Mouse (Mus musculus) ES-E14 (cell line): ENCODE measurements at regions not wholly inside any gene's neighbourhood (a gene's known extent, or its start where the extent isn't known, plus 50 kb on each side); places are given as distances from the start of the nearest gene placed in this dataset.

ENCODE experiments used
- DNase-seq: peaks from one replicate; pipeline ENCODE4 v3.0.0-alpha.2; 2013; ENCODE audit warnings: low read depth, low spot score
- H3K27ac ChIP-seq: 2 replicates; pipeline ENCODE4 v1.5.1; 2012; ENCODE audit warnings: low read depth, mild to moderate bottlenecking, low read length, moderate library complexity, mixed read lengths; ENCODE audit not compliant: poor library complexity, insufficient read depth, severe bottlenecking
- H3K36me3 ChIP-seq: 2 replicates; pipeline ENCODE4 v1.6.1; 2012; ENCODE audit warnings: mild to moderate bottlenecking, low read length, moderate library complexity, mixed read lengths; ENCODE audit not compliant: control insufficient read depth, poor library complexity, insufficient read depth, severe bottlenecking
- H3K4me1 ChIP-seq, 2 experiments: fragments of 150-350 bp in 1 of 2; sonication (generic) in 1 of 2; 2 replicates each; pipeline ENCODE4 v1.6.1; 2012; ENCODE audit warnings: low read length in 2 of 2, mild to moderate bottlenecking in 1 of 2, mixed read lengths in 1 of 2; ENCODE audit not compliant: control insufficient read depth in 2 of 2, insufficient read depth in 2 of 2, poor library complexity in 1 of 2
- H3K4me3 ChIP-seq, 2 experiments: fragments of 150-350 bp in 1 of 2; sonication (generic) in 1 of 2; 2 replicates each; pipeline ENCODE4 v1.5.1; 2012; ENCODE audit warnings: low read length in 2 of 2, low read depth in 1 of 2, mild to moderate bottlenecking in 1 of 2, mixed read lengths in 1 of 2; ENCODE audit not compliant: insufficient read depth in 1 of 2, poor library complexity in 1 of 2, severe bottlenecking in 1 of 2
- H3K9ac ChIP-seq: 2 replicates; pipeline ENCODE4 v1.6.1; 2012; ENCODE audit warnings: low read depth, mild to moderate bottlenecking, low read length, mixed read lengths; ENCODE audit not compliant: poor library complexity, insufficient read depth, severe bottlenecking
- H3K9me3 ChIP-seq: fragments of 150-350 bp; sonication (generic); 2 replicates; pipeline ENCODE4 v1.6.1; 2012; ENCODE audit warnings: low read depth, mild to moderate bottlenecking, low read length; ENCODE audit not compliant: control insufficient read depth, insufficient read depth
- CHD2 ChIP-seq: IDR thresholded peaks from 2 replicates; pipeline ENCODE4 v1.6.1; 2014; ENCODE audit warnings: mild to moderate bottlenecking, low read depth, low read length, inconsistent platforms
- HCFC1 ChIP-seq: IDR thresholded peaks from 2 replicates; pipeline ENCODE4 v1.6.1; 2012; ENCODE audit warnings: low read length, inconsistent platforms, borderline replicate concordance; ENCODE audit not compliant: insufficient read depth
- MAFK ChIP-seq: IDR thresholded peaks from 2 replicates; pipeline ENCODE4 v1.6.1; 2014; ENCODE audit warnings: mild to moderate bottlenecking, low read depth, low read length, inconsistent platforms; ENCODE audit not compliant: insufficient read depth
- ZC3H11A ChIP-seq: IDR thresholded peaks from 2 replicates; pipeline ENCODE4 v1.6.1; 2012; ENCODE audit warnings: low read depth, mild to moderate bottlenecking, inconsistent platforms, low read length, borderline replicate concordance
- ZNF384 ChIP-seq: IDR thresholded peaks from 2 replicates; pipeline ENCODE4 v1.6.1; 2012; ENCODE audit warnings: low read depth, low read length, inconsistent platforms
- in situ Hi-C, 2 experiments: fragments of 600-800 bp; cut with MboI; formaldehyde crosslinking; loops; one replicate each; pipeline ENCODE4 v1.15.1; 2025; ENCODE audit warnings: low sequenced_read_pairs in 2 of 2, inconsistent platforms in 1 of 2; ENCODE audit not compliant: unreplicated experiment in 2 of 2

GRCm38 (mm10) chrX:85971973-85972372, 72.0 kb upstream of the Samt3 start:
- Histone ChIP-seq H3K36me3 (no peaks in the 10 kb centered on the region), H3K9ac (no peak overlapping the region), H3K27ac (no peak overlapping the region), H3K4me1 (no peaks in the 10 kb centered on the region), H3K9me3 (no peaks in the 10 kb centered on the region), H3K4me3 (no peak overlapping the region)
- DNase-seq = peak; percentile 8
- in situ Hi-C loops = no loop called here
- TF ChIP-seq ZC3H11A = peak; percentile 26; the same call in 1 of the 2 replicates
- TF ChIP-seq ZNF384 = no peak

GRCm38 (mm10) chrX:85981051-85981450, 62.9 kb upstream of the Samt3 start:
- TF ChIP-seq ZC3H11A = no peak
- no peak for TF ChIP-seq HCFC1
- TF ChIP-seq CHD2 = no peak
- TF ChIP-seq ZNF384 = no peak
- TF ChIP-seq MAFK = no peak
- Histone ChIP-seq H3K27ac (no peak overlapping the region), H3K36me3 (no peaks in the 10 kb centered on the region), H3K4me1 (no peaks in the 10 kb centered on the region), H3K9ac (no peak overlapping the region), H3K4me3 (no peak overlapping the region), H3K9me3 (no peaks in the 10 kb centered on the region)
- no peak for DNase-seq
- in situ Hi-C loops = no loop called here
